Mouse (Mus musculus) layer of hippocampus, postnatal 25 days (tissue): ENCODE data around the gene Pla2g12b. TPM values are rescaled to one million over a fixed set of nuclear protein-coding genes. Genes with fewer than 3 reads are reported as not detected.

Experiments used
- DNase-seq, 2 experiments: peaks; one replicate each; pipeline ENCODE4 v3.0.0; 2022; ENCODE audit warnings: mixed read lengths in 2 of 2, low spot score in 1 of 2; ENCODE audit errors: extremely low spot score in 1 of 2
- total RNA-seq, 2 experiments: library from RNA; stranded (reverse); gene quantifications; 2 replicates each; pipeline ENCODE4 v1.2.3; 2021

The Pla2g12b gene
- total RNA-seq, 2 experiments from 2014 or later: not detected

GRCm38 (mm10) chr10:59459767-59460166 is 56.3 kb downstream of the Pla2g12b start:
- DNase-seq: no peak

GRCm38 (mm10) chr10:59462307-59462706 is 58.8 kb downstream of the Pla2g12b start:
- DNase-seq: no peak

- DNase-seq: no peak
Measured at GRCm38 (mm10) chr10:59465546-59465945, 62.1 kb downstream of the Pla2g12b start.

GRCm38 (mm10) chr10:59466626-59467025 is 63.2 kb downstream of the Pla2g12b start:
- no peak for DNase-seq

- no peak for DNase-seq
Measured at GRCm38 (mm10) chr10:59467297-59467696, 63.8 kb downstream of the Pla2g12b start.

GRCm38 (mm10) chr10:59470451-59470850 is 67.0 kb downstream of the Pla2g12b start:
- no peak for DNase-seq

Other genes with a start within 250 kb of the Pla2g12b start
- gene Sept10, start 181.8 kb upstream of the Pla2g12b start, total RNA-seq: 1 to 10 TPM; 7.8 to 8.2 TPM
- gene Sowahc, start 181.7 kb upstream of the Pla2g12b start, total RNA-seq: 1 to 10 TPM; 7.7 to 8.4 TPM
- 10 to 100 TPM; 41.8 to 47.2 TPM for gene P4ha1, start 80.4 kb upstream of the Pla2g12b start, total RNA-seq
- 10 to 100 TPM; 36.5 to 39.6 TPM for gene Gm10273, start 8.0 kb upstream of the Pla2g12b start, total RNA-seq
- under 1 TPM in 1 of 2 experiments, not detected in 1; 0.16 TPM for gene Oit3, start 38.1 kb downstream of the Pla2g12b start, total RNA-seq
- gene Gm10322, start 212.4 kb downstream of the Pla2g12b start, total RNA-seq: not detected
- gene Mcu, start 213.0 kb downstream of the Pla2g12b start, total RNA-seq: 10 to 100 TPM; 47.4 to 54.5 TPM